Mouse (Mus musculus): ENCODE results near the gene Fancl. TPM values are rescaled to one million over a fixed set of nuclear protein-coding genes. Genes with fewer than 3 reads are reported as not detected.

Fancl gene
- polyA plus RNA-seq, 1 experiment from 2014 or later = 28.2 TPM

DNA sequence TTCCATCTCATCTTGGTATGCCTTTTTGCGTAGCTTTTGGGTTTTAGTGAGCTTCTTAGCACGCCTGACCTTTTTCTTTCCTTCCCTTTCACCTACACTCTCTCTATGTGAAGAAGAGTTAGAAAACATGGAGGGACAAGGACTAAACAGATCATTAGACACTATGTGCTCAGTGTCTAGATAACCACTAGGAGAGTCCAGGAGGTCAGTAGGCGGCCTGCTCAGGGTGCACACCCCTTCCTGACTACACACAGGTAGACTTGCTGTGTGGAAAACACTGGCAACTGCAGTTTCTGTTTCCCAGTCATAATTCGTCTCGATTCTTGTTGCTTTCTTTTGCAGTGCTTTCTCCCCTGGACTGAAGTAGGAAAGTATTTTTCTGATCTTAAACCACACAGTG lies 110.0 kb downstream of the Fancl start:
- Histone ChIP-seq H3K4me1 (no peaks in the 10 kb centered on the region), H3K36me3 (peaks cover 3% of the 10 kb centered on the region; the same call in 1 of the 2 replicates), H3K9me3 (no peaks in the 10 kb centered on the region), H3K9ac (no peak overlapping the region), H3K27me3 (no peaks in the 10 kb centered on the region), H3K27ac (no peak overlapping the region), H3K4me3 (no peak overlapping the region), H3K4me2 (no peak overlapping the region)
- WGBS = 83% methylated on average over 5 of the region's 5 CpGs
- no peak for ATAC-seq (ENCODE audit: insufficient number of reproducible peaks, insufficient read depth, low FRiP score, low TSS enrichment, low read depth)

DNA sequence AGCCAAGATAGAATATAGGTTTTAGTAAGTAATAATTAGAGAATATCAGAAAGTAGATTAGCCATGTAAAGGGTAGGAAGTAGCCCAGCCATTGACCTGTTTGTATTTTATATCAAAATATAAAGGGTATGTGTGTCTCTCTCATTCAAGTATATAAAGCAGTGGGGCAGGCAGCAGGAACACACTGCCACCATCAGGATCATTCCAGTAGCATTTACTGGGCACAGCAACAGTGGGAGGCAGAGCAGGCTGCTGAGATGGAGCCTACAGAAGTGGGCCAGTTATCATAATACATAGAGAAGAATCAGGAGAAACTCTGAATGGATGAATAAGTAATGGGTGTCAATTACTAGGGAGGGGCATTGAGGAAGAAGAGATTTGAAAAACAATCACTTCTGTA lies 127.7 kb downstream of the Fancl start:
- Histone ChIP-seq H3K9me3 (no peaks in the 10 kb centered on the region), H3K27ac (no peak overlapping the region), H3K27me3 (no peaks in the 10 kb centered on the region), H3K4me1 (no peaks in the 10 kb centered on the region), H3K4me2 (no peak overlapping the region), H3K9ac (no peak overlapping the region), H3K36me3 (peaks cover 4% of the 10 kb centered on the region; the same call in 1 of the 2 replicates), H3K4me3 (no peak overlapping the region)
- no peak for ATAC-seq (ENCODE audit: insufficient number of reproducible peaks, insufficient read depth, low FRiP score, low TSS enrichment, low read depth)

DNA sequence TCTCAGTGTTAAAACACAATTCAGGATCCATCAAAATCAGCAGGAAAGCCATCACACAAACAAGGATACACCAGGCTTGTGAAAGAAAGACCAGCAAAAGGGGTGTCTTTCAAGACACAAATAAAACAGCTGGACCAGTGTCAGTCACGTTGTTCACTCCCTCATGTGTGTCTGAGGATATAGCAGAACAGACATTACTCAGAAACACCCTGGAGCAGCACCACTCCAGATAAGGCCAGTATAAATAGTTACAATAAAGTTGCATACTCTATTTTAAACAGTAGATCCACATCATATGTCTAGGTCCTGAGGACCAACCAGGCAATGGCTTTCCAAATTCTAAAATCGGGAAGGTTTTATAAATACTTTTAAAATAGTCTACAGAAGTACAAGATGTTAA lies 130.2 kb downstream of the Fancl start:
- H3K36me3 ChIP-seq = no peaks in the 10 kb centered on the region
- H3K4me3 ChIP-seq = no peak overlapping the region
- H3K4me1 ChIP-seq = no peaks in the 10 kb centered on the region
- no peak for ATAC-seq (ENCODE audit: insufficient number of reproducible peaks, insufficient read depth, low FRiP score, low TSS enrichment, low read depth)
- no peaks in the 10 kb centered on the region for H3K9me3 ChIP-seq
- H3K27ac ChIP-seq = no peak overlapping the region
- H3K4me2 ChIP-seq = no peak overlapping the region
- H3K9ac ChIP-seq = no peak overlapping the region
- WGBS = 77% methylated on average over 2 of the region's 2 CpGs
- no peaks in the 10 kb centered on the region for H3K27me3 ChIP-seq

DNA sequence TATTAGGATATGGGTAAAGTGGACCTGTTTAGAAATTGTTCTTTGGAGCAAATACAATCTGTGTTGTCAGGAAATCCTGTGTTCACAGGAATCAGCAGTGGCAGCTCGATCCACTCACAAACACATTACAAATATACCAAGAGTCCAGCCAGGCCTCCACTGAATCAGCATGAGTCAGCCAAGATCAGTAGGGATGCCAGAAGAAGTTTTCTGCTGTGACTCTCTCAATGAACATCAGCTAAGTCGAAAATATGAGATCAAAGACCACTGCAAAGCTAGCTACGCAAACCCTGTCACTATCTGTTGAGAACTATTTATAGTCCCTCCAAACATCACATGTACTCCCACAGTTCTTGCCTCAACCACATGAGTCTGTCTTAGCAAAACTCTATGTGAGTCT lies 133.1 kb downstream of the Fancl start:
- no peaks in the 10 kb centered on the region for H3K36me3 ChIP-seq
- WGBS = 88% methylated on average over 3 of the region's 3 CpGs
- H3K4me2 ChIP-seq = no peak overlapping the region
- ATAC-seq (ENCODE audit: insufficient number of reproducible peaks, insufficient read depth, low FRiP score, low TSS enrichment, low read depth) = no peak
- no peaks in the 10 kb centered on the region for H3K9me3 ChIP-seq
- H3K4me1 ChIP-seq = no peaks in the 10 kb centered on the region
- no peak overlapping the region for H3K9ac ChIP-seq
- no peak overlapping the region for H3K4me3 ChIP-seq
- no peak overlapping the region for H3K27ac ChIP-seq
- no peaks in the 10 kb centered on the region for H3K27me3 ChIP-seq

Other genes with a start within 250 kb of the Fancl start
- gene 5730522E02Rik, start 175.4 kb upstream of the Fancl start, polyA plus RNA-seq (2015; fragmentation: Nextera tagmentation; extraction: Ambion mirVana) = 7.8 and 8.7 TPM in 2 replicates
- gene Gm6899, start 207.1 kb downstream of the Fancl start, polyA plus RNA-seq (2015; fragmentation: Nextera tagmentation; extraction: Ambion mirVana) = not detected in 2 replicates
- 23.4 and 24.7 TPM in 2 replicates for gene Vrk2, start 207.9 kb downstream of the Fancl start, polyA plus RNA-seq (2015; fragmentation: Nextera tagmentation; extraction: Ambion mirVana)